Mouse (Mus musculus): ENCODE measurements around the gene Prss48.

- TF ChIP-seq POLR2A (IDR thresholded peaks at IDR 0.05; ENCODE audit: insufficient read length, low read depth): no peak
- TF ChIP-seq MAX (IDR thresholded peaks at IDR 0.05; ENCODE audit: low read depth): no peak
- no peak for TF ChIP-seq MYOD1 (IDR thresholded peaks at IDR 0.05; ENCODE audit: control insufficient read depth in 1 of 3, insufficient read length in 2 of 3, low read depth in 2 of 3)
Observed at GRCm38 (mm10) chr3:86002940-86003339, 649 bp upstream of the Prss48 start.

Data from myocyte (in vitro differentiated cells).